Mouse (Mus musculus): ENCODE measurements around the gene Fermt3. TPM values are rescaled to one million over a fixed set of nuclear protein-coding genes. Genes with fewer than 3 reads are reported as not detected.
"Not testable (repeated sequence)": the region's sequence is repeated elsewhere in the genome, so short reads cannot be mapped to it uniquely, and the experiment has no call there.

Fermt3 gene
- polyA plus RNA-seq, 1 experiment from 2014 or later = 4.3 TPM

GRCm38 (mm10) chr19:7055173-7055572 lies 35.9 kb upstream of the Fermt3 start:
- H3K27ac ChIP-seq = peak overlapping the region; percentile 37

GRCm38 (mm10) chr19:7054772-7055171 lies 35.5 kb upstream of the Fermt3 start:
- H3K4me1 ChIP-seq (replicated peaks; ENCODE audit: insufficient read depth, low read length) = peaks cover 15% of the 10 kb centered on the region; the same call in 1 of the 2 replicates
- no peak overlapping the region for H3K9ac ChIP-seq (ENCODE audit: low read depth, low read length)
- no peak for ATAC-seq (replicated peaks; ENCODE audit: low FRiP score, low read depth)
- H3K36me3 ChIP-seq (ENCODE audit: insufficient read depth, low read length) = no peaks in the 10 kb centered on the region
- no peak for TF ChIP-seq CTCF (IDR thresholded peaks at IDR 0.05; ENCODE audit: low read depth)
- peak overlapping the region; percentile 37 for H3K27ac ChIP-seq
- H3K4me2 ChIP-seq (ENCODE audit: low read length) = no peak overlapping the region
- H3K27me3 ChIP-seq (ENCODE audit: insufficient read depth, low read length) = no peaks in the 10 kb centered on the region
- H3K4me3 ChIP-seq (replicated peaks; ENCODE audit: low read depth, low read length) = no peak overlapping the region
- WGBS = 37% methylated on average over 10 of the region's 10 CpGs
- no peaks in the 10 kb centered on the region for H3K9me3 ChIP-seq (replicated peaks; ENCODE audit: low read length)
- DNase-seq (ENCODE audit: low spot score) = peak; percentile 65

More at GRCm38 (mm10) chr19:7055173-7055572, 35.9 kb upstream of the Fermt3 start:
- Histone ChIP-seq H3K4me2 (ENCODE audit: low read length) (no peak overlapping the region), H3K4me3 (replicated peaks; ENCODE audit: low read depth, low read length) (no peak overlapping the region), H3K27me3 (ENCODE audit: insufficient read depth, low read length) (no peaks in the 10 kb centered on the region), H3K9ac (ENCODE audit: low read depth, low read length) (no peak overlapping the region), H3K9me3 (replicated peaks; ENCODE audit: low read length) (no peaks in the 10 kb centered on the region), H3K4me1 (replicated peaks; ENCODE audit: insufficient read depth, low read length) (peaks cover 15% of the 10 kb centered on the region; the same call in 1 of the 2 replicates), H3K36me3 (ENCODE audit: insufficient read depth, low read length) (no peaks in the 10 kb centered on the region)
- peak; percentile 49 for DNase-seq (ENCODE audit: low spot score)
- ATAC-seq (replicated peaks; ENCODE audit: low FRiP score, low read depth) = no peak
- TF ChIP-seq CTCF (IDR thresholded peaks at IDR 0.05; ENCODE audit: low read depth) = peak; percentile 27; the same call in 1 of the 2 replicates
- WGBS = 36% methylated on average over 3 of the region's 3 CpGs

- H3K9ac ChIP-seq (ENCODE audit: low read depth, low read length); H3K4me3 ChIP-seq (replicated peaks; ENCODE audit: low read depth, low read length); ATAC-seq (replicated peaks; ENCODE audit: low FRiP score, low read depth); H3K36me3 ChIP-seq (ENCODE audit: insufficient read depth, low read length); H3K4me2 ChIP-seq (ENCODE audit: low read length); DNase-seq (ENCODE audit: low spot score); H3K9me3 ChIP-seq (replicated peaks; ENCODE audit: low read length); H3K27ac ChIP-seq; H3K27me3 ChIP-seq (ENCODE audit: insufficient read depth, low read length): not testable (repeated sequence)
- WGBS = 80% methylated on average over 4 of the region's 4 CpGs
- H3K4me1 ChIP-seq (replicated peaks; ENCODE audit: insufficient read depth, low read length) = peaks cover 12% of the 10 kb centered on the region; the same call in 1 of the 2 replicates
Observed at GRCm38 (mm10) chr19:7053382-7053781, 34.1 kb upstream of the Fermt3 start.

- H3K27me3 ChIP-seq (ENCODE audit: insufficient read depth, low read length) = no peaks in the 10 kb centered on the region
- ATAC-seq (replicated peaks; ENCODE audit: low FRiP score, low read depth) (no peak), DNase-seq (ENCODE audit: low spot score) (no peak)
- H3K9ac ChIP-seq (ENCODE audit: low read depth, low read length) = no peak overlapping the region
- no peak overlapping the region for H3K27ac ChIP-seq
- WGBS = 22% methylated on average over 4 of the region's 4 CpGs
- no peak for TF ChIP-seq CTCF (IDR thresholded peaks at IDR 0.05; ENCODE audit: low read depth)
- H3K36me3 ChIP-seq (ENCODE audit: insufficient read depth, low read length) = no peaks in the 10 kb centered on the region
- H3K4me2 ChIP-seq (ENCODE audit: low read length) = no peak overlapping the region
- H3K4me1 ChIP-seq (replicated peaks; ENCODE audit: insufficient read depth, low read length) = no peaks in the 10 kb centered on the region
- no peak overlapping the region for H3K4me3 ChIP-seq (replicated peaks; ENCODE audit: low read depth, low read length)
- H3K9me3 ChIP-seq (replicated peaks; ENCODE audit: low read length) = no peaks in the 10 kb centered on the region
Observed at GRCm38 (mm10) chr19:7044706-7045105, 25.4 kb upstream of the Fermt3 start.

- WGBS = 42% methylated on average over 4 of the region's 4 CpGs
- DNase-seq (ENCODE audit: low spot score) = no peak
Observed at GRCm38 (mm10) chr19:7044279-7044678, 25.0 kb upstream of the Fermt3 start.

GRCm38 (mm10) chr19:7041171-7041570 lies 21.9 kb upstream of the Fermt3 start:
- Histone ChIP-seq H3K27me3 (ENCODE audit: insufficient read depth, low read length) (no peaks in the 10 kb centered on the region), H3K4me3 (replicated peaks; ENCODE audit: low read depth, low read length) (no peak overlapping the region), H3K36me3 (ENCODE audit: insufficient read depth, low read length) (no peaks in the 10 kb centered on the region), H3K4me2 (ENCODE audit: low read length) (no peak overlapping the region), H3K9ac (ENCODE audit: low read depth, low read length) (no peak overlapping the region), H3K9me3 (replicated peaks; ENCODE audit: low read length) (no peaks in the 10 kb centered on the region), H3K4me1 (replicated peaks; ENCODE audit: insufficient read depth, low read length) (peaks cover 10% of the 10 kb centered on the region; the same call in 1 of the 2 replicates), H3K27ac (peak overlapping the region; percentile 87; the same call in 1 of the 2 replicates)
- ATAC-seq (replicated peaks; ENCODE audit: low FRiP score, low read depth) (no peak), DNase-seq (ENCODE audit: low spot score) (no peak)
- TF ChIP-seq CTCF (IDR thresholded peaks at IDR 0.05; ENCODE audit: low read depth) = no peak
- WGBS = 90% methylated on average over 2 of the region's 2 CpGs

More at GRCm38 (mm10) chr19:7044279-7044678, 25.0 kb upstream of the Fermt3 start:
- ATAC-seq (replicated peaks; ENCODE audit: low FRiP score, low read depth) = no peak
- no peaks in the 10 kb centered on the region for H3K4me1 ChIP-seq (replicated peaks; ENCODE audit: insufficient read depth, low read length)
- no peaks in the 10 kb centered on the region for H3K27me3 ChIP-seq (ENCODE audit: insufficient read depth, low read length)
- H3K4me3 ChIP-seq (replicated peaks; ENCODE audit: low read depth, low read length) = no peak overlapping the region
- no peak for TF ChIP-seq CTCF (IDR thresholded peaks at IDR 0.05; ENCODE audit: low read depth)
- no peak overlapping the region for H3K9ac ChIP-seq (ENCODE audit: low read depth, low read length)
- no peaks in the 10 kb centered on the region for H3K9me3 ChIP-seq (replicated peaks; ENCODE audit: low read length)
- no peak overlapping the region for H3K27ac ChIP-seq
- no peak overlapping the region for H3K4me2 ChIP-seq (ENCODE audit: low read length)
- no peaks in the 10 kb centered on the region for H3K36me3 ChIP-seq (ENCODE audit: insufficient read depth, low read length)

GRCm38 (mm10) chr19:7040637-7041130 lies 21.4 kb upstream of the Fermt3 start:
- WGBS = 21% methylated on average over 13 of the region's 13 CpGs
- peak overlapping the region; percentile 62 for H3K9ac ChIP-seq (ENCODE audit: low read depth, low read length)
- no peaks in the 10 kb centered on the region for H3K9me3 ChIP-seq (replicated peaks; ENCODE audit: low read length)
- no peak for TF ChIP-seq CTCF (IDR thresholded peaks at IDR 0.05; ENCODE audit: low read depth)
- peak overlapping the region; percentile 87 for H3K27ac ChIP-seq
- H3K27me3 ChIP-seq (ENCODE audit: insufficient read depth, low read length) = no peaks in the 10 kb centered on the region
- ATAC-seq (replicated peaks; ENCODE audit: low FRiP score, low read depth) = no peak
- peak overlapping the region; percentile 65 for H3K4me2 ChIP-seq (ENCODE audit: low read length)
- peak overlapping the region; percentile 47 for H3K4me3 ChIP-seq (replicated peaks; ENCODE audit: low read depth, low read length)
- peaks cover 10% of the 10 kb centered on the region; the same call in 1 of the 2 replicates for H3K4me1 ChIP-seq (replicated peaks; ENCODE audit: insufficient read depth, low read length)
- DNase-seq (ENCODE audit: low spot score) = no peak
- no peaks in the 10 kb centered on the region for H3K36me3 ChIP-seq (ENCODE audit: insufficient read depth, low read length)

All from kidney, postnatal 0 days (tissue).